Mouse (Mus musculus) naive thymus-derived CD4-positive, alpha-beta T cell, adult 5 months (primary cell): ENCODE measurements around the gene Olfr248. TPM values are rescaled to one million over a fixed set of nuclear protein-coding genes. Genes with fewer than 3 reads are reported as not detected.

ENCODE experiments used
- polyA plus RNA-seq: library from polyadenylated mRNA; unstranded; fragments of 100-300 nt; shearing (Covaris generic); gene quantifications from one replicate; pipeline ENCODE4 v1.2.1, GENCODE M21; 2017

Olfr248 gene
- polyA plus RNA-seq = not detected

DNA sequence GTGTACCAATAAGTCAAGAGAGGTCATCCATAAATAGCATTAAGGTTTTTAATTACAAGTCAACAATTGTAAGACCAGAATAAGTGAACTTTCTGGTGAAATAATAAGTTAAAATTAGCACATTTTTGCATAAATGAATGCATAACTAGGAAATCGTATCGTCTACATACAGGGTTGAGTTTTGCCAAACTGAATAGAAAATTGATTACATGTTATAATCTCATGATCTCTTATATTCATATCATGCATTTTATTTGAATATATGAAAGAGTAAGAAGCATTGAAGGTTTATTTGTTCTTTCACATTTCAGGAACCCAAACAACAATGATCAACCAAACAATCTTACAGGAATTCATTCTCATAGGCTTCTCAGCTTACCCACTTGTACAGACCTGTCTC, at the start of gene Olfr248:
Olfr248 (plus strand) TSS at position 301 of the 400 bp plus-strand sequence.

DNA sequence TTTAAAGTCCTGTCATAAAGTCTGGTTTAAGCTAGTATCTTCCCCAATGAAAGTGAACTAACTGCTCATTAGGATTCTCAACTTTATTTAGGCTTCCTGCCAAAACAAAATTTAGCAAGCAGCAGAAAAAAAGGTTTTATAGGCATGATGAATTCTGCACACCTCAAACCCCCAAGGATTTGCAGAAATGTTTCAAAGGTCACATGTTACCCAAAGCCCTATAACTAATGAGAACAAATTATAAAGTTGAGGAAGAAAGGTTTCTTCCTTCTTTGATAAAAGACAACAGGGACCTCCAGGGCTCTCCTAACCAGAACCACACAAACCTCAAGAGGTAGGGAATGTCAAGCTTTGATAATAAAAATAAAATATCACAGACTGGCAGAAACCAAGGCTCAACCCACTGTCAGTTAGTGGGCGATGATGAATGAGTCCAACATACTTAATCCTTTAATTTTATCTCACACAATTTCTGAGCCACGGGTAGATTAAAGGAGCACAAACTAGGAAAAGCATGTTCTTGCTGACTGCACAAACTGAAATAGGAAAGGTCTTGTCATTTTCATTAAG, 25.9 kb upstream of the Olfr248 start, which contains the start of gene Olfr417:
Olfr417 (plus strand) TSS at position 241 of the 570 bp plus-strand sequence.

DNA sequence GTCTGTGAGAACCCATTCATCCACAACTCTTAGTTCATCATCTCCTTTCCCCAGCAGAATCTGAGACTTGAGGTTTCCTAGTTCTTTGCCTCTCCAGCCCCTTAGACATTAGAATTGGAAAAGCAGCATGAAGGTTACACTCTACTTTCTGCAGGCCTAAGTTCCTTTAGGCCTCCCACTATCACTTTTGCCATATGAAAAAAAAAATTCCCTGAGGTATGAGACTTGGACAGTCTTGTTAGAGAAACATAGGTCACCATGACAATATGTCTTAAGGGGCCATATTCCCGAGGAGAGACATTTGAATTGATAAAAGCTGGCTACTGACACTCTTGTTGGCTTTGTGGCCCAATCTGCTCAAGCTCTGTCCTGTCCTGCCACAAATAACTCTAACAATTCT, 32.9 kb downstream of the Olfr248 start, which contains the start of gene Olfr414:
Olfr414 (plus strand) TSS at position 301 of the 400 bp plus-strand sequence.

Other genes with a start within 250 kb of the Olfr248 start
- gene Olfr420, start 235.4 kb upstream of the Olfr248 start, polyA plus RNA-seq = not detected
- 0.04 TPM for gene Spta1, start 218.3 kb upstream of the Olfr248 start, polyA plus RNA-seq
- not detected for gene Olfr419, start 139.0 kb upstream of the Olfr248 start, polyA plus RNA-seq
- gene Mptx1, start 60.5 kb upstream of the Olfr248 start, polyA plus RNA-seq = not detected
- gene Olfr417, start 25.9 kb upstream of the Olfr248 start, polyA plus RNA-seq = not detected
- gene Olfr414, start 33.0 kb downstream of the Olfr248 start, polyA plus RNA-seq = not detected
- not detected for gene Olfr220, start 51.0 kb downstream of the Olfr248 start, polyA plus RNA-seq
- not detected for gene Fmn2, start 110.8 kb downstream of the Olfr248 start, polyA plus RNA-seq